In genomic region chr19:60073328-60073727, GRCm38 (mm10) we compare ENCODE assay signal across 17 mouse cellular contexts.
DNase-seq lines count a peak whose midpoint lies in the region; ATAC-seq lines count a peak whose summit lies in the region.
"Had no signal": no experiment of that assay in that cellular context is flagged by ENCODE, and none has a peak within 500 bp of the region (broad histone marks: within the 10 kb centered on the region; RNA-seq: fewer than 3 reads in every experiment).

No protein-coding gene starts in this region.

- no peak overlapping the region for H3K4me2 ChIP-seq in heart, embryonic 12.5 days
- no peak overlapping the region for H3K4me2 ChIP-seq in forebrain, embryonic 13.5 days
- H3K4me2 ChIP-seq: heart, embryonic 13.5 days; hindbrain, embryonic 15.5 days; liver, embryonic 13.5 days had no signal

- H3K4me1 ChIP-seq in heart, embryonic 12.5 days (replicated peaks) = no peaks in the 10 kb centered on the region
- no peaks in the 10 kb centered on the region for H3K4me1 ChIP-seq in forebrain, embryonic 13.5 days
- H3K4me1 ChIP-seq: heart, embryonic 13.5 days; hindbrain, embryonic 15.5 days; liver, embryonic 13.5 days; megakaryocyte, embryonic 14.5 days had no signal

- no peaks in the 10 kb centered on the region for H3K36me3 ChIP-seq in heart, embryonic 12.5 days
- no peaks in the 10 kb centered on the region for H3K36me3 ChIP-seq in forebrain, embryonic 13.5 days (ENCODE audit: poor library complexity, severe bottlenecking)
- H3K36me3 ChIP-seq: heart, embryonic 13.5 days; hindbrain, embryonic 15.5 days; liver, embryonic 13.5 days had no signal

- WGBS in heart, embryonic 12.5 days = 32% methylated on average over 1 of the region's 1 CpGs
- 3% methylated on average over 1 of the region's 1 CpGs for WGBS in forebrain, embryonic 13.5 days

- H3K4me3 ChIP-seq in heart, embryonic 12.5 days = no peak overlapping the region
- no peak overlapping the region for H3K4me3 ChIP-seq in forebrain, embryonic 13.5 days
- H3K4me3 ChIP-seq: heart, embryonic 13.5 days; hindbrain, embryonic 15.5 days; layer of hippocampus, adult 2 months; liver, embryonic 13.5 days; megakaryocyte, embryonic 14.5 days had no signal

- ATAC-seq in heart, embryonic 12.5 days (ENCODE audit: insufficient number of reproducible peaks, low FRiP score) = no peak
- ATAC-seq in activated CD4-positive, CD25-positive, alpha-beta regulatory T cell, adult 4 months = no peak
- no peak for ATAC-seq in forebrain, embryonic 13.5 days
- ATAC-seq: forebrain, embryonic 16.5 days had no signal

- H3K9ac ChIP-seq in heart, embryonic 12.5 days = no peak overlapping the region
- H3K9ac ChIP-seq in forebrain, embryonic 13.5 days = no peak overlapping the region
- H3K9ac ChIP-seq: heart, embryonic 13.5 days; hindbrain, embryonic 15.5 days; liver, embryonic 13.5 days had no signal

- no peaks in the 10 kb centered on the region for H3K27me3 ChIP-seq in heart, embryonic 12.5 days (replicated peaks)
- H3K27me3 ChIP-seq in forebrain, embryonic 13.5 days = no peaks in the 10 kb centered on the region
- H3K27me3 ChIP-seq: heart, embryonic 13.5 days; hindbrain, embryonic 15.5 days; liver, embryonic 13.5 days; megakaryocyte, embryonic 14.5 days had no signal

- intact Hi-C loops in heart, postnatal 36 days (cut with DNase I) = loop anchor here (5.0 kb wide), 1 partner anchor 69 kb away; no protein-coding TSS in a partner anchor

- no peaks in the 10 kb centered on the region for H3K9me3 ChIP-seq in heart, embryonic 12.5 days (replicated peaks)
- H3K9me3 ChIP-seq in forebrain, embryonic 13.5 days (replicated peaks) = no peaks in the 10 kb centered on the region
- H3K9me3 ChIP-seq: heart, embryonic 13.5 days; hindbrain, embryonic 15.5 days; liver, embryonic 13.5 days; megakaryocyte, embryonic 14.5 days had no signal

- no peak overlapping the region for H3K27ac ChIP-seq in heart, embryonic 12.5 days (ENCODE audit: poor library complexity, severe bottlenecking)
- H3K27ac ChIP-seq in forebrain, embryonic 13.5 days = no peak overlapping the region
- H3K27ac ChIP-seq: heart, embryonic 13.5 days; hindbrain, embryonic 15.5 days; layer of hippocampus, adult 2 months; liver, embryonic 13.5 days had no signal

- DNase-seq in heart, adult 18-20 months = peak; percentile 33 to 75
- peak; percentile 93 for DNase-seq in R1 (ENCODE audit: low read depth, low spot score)
- peak; percentile 8 to 18 for DNase-seq in heart, postnatal 36 days
- peak; percentile 81 for DNase-seq in lung, postnatal 36 days
- DNase-seq: B cell, adult 2 months; cerebellum, adult 2 months; embryo, embryonic 11 days; kidney, adult 8-10 months; liver, embryonic 13.5 days had no signal

Comparison
In these comparisons a context has a peak if more than half of its experiments do, and no peak if none do; other contexts are left out.
1. DNase-seq: peak in every context shown above with its lines; median percentile 93 in R1; 81 in lung, postnatal 36 days; 54 in heart, adult 18-20 months; 13 in heart, postnatal 36 days.